Mouse (Mus musculus): ENCODE data around the gene Trim31.

- TF ChIP-seq POLR2A (IDR thresholded peaks at IDR 0.05; ENCODE audit: insufficient read depth, low read length) (no peak), CTCF (IDR thresholded peaks at IDR 0.05; ENCODE audit: low read depth, low read length) (no peak), EP300 (IDR thresholded peaks at IDR 0.05; ENCODE audit: insufficient read depth, low read depth, low read length) (no peak)
These were observed 2.1 kb downstream of the Trim31 start for GRCm38 (mm10) chr17:36900001-36900400.

All from ES-Bruce4 (cell line).